Mouse (Mus musculus) frontal cortex, postnatal 25 days (tissue): ENCODE measurements around the gene Spock1.
A peak's percentile ranks its signal among the peaks of the same experiment; 100 is the strongest.
"Not testable (repeated sequence)": the region's sequence is repeated elsewhere in the genome, so short reads cannot be mapped to it uniquely, and the experiment has no call there.

ENCODE experiments used
- DNase-seq, 2 experiments: peaks; one replicate each; pipeline ENCODE4 v3.0.0; 2022; ENCODE audit warnings: low spot score in 2 of 2

Gene Spock1

GRCm38 (mm10) chr13:57595761-57596051 lies 312.4 kb downstream of the Spock1 start:
- DNase-seq = no peak

DNA sequence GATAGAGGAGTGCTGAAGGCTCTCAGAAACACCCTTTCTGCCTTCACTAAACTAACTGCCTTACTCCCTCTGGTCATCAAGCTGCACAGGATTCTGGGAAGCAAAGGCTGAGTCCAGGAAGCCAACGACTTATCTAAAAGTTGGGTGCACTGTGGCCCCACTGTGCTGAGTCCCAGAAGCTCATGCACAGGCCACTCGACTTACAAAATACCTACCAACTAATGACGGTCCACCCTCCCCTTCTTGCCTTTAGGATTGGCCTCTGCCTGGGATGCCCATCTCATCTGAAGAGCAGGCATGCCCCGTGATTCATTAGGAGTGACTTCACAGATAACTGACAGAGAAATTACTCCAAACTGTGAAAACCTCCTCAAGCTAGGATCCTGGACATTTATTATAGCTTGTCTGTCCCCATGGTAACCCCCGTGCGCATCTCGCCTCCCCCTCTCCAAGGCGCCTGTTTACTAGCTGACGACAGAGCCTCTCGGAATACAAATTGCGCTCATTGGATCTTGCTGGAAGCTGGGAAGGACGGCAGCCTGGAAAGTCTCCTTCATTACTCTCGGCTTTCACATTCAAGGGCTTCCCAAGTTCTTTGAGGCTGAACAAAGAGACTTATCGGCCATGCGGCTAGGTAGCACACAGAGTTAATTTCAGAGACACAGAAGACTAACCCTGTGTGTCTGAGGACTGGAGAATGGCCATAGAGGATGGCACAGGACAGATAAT lies 312.9 kb downstream of the Spock1 start:
- peak in 1 of 2 experiments; percentile 38 for DNase-seq

- not testable (repeated sequence) for DNase-seq
Measured at GRCm38 (mm10) chr13:57589338-57589914, 318.7 kb downstream of the Spock1 start.

- DNase-seq = no peak
Measured at GRCm38 (mm10) chr13:57588558-57589273, 319.4 kb downstream of the Spock1 start.

DNA sequence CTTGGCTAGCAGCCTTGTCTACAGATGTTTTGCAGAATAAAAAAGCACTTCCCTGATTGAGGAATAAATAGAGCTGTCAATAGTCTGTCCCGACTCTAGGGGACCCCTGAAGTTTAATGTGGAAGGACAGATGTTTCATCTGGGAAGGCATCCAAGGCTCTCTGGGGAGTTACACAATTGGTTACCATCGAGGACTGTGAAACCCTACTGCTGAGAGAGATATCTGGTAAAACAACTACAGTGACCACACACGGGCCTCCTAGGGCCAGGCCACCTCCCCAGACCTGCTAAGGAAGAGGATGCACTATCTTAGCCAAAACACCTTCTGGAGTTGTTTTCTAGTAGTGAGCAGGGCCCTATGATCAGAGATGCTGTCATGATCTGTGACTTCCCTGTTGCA lies 323.0 kb downstream of the Spock1 start:
- no peak for DNase-seq

- no peak for DNase-seq
Measured at GRCm38 (mm10) chr13:57582314-57582976, 325.7 kb downstream of the Spock1 start.

GRCm38 (mm10) chr13:57577541-57578244 lies 330.4 kb downstream of the Spock1 start:
- no peak for DNase-seq

GRCm38 (mm10) chr13:57573501-57573900 lies 334.6 kb downstream of the Spock1 start:
- DNase-seq = no peak

GRCm38 (mm10) chr13:57568404-57568803 lies 339.7 kb downstream of the Spock1 start:
- no peak for DNase-seq

GRCm38 (mm10) chr13:57555186-57555585 lies 352.9 kb downstream of the Spock1 start:
- no peak for DNase-seq

DNA sequence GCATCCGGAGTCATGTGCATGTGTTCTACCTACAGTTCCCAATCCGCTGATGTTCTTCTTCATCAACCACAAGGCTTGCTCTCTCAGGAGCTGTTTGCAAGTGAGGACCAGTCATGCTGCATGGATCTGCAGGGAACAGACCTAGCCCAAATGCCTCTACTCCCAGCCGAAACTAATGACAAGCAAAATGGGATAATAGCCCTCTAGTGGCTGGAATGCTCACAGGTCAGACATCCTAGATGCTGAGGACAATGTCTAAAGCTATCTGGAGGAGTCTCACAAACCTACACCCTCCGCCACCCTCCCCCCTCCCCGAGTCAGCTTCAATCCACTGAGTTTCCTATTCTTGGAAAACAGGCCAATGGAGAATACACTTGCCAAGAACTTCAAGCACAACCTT lies 358.4 kb downstream of the Spock1 start:
- DNase-seq = no peak

DNA sequence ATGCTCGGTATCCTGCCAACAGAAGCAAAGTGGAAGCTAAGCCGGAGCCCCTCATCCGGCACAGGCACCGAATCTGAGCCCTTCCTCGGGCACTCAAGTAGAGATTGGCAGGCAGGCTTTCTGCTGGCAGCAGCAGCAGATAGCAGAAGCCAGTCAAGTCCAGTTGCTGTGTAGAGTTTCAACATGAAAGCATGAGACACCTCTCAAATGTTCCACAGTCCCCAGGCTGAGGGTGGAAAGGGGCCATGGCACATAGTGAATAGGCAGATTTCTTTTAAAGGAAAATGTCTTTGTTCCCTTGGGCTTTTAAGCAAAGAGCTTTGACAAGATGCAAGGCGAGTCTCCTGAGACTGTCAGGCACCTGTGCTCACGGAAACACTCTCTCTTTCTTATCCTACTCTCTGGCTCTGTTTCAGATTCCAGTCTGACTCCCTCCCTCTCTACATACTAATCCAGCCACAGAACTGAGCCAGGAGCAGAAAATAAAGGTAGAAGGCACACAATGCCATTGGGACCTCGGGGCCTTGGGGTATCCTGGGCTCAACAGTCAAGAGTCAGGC lies 371.1 kb downstream of the Spock1 start:
- no peak for DNase-seq

- no peak for DNase-seq
Measured at GRCm38 (mm10) chr13:57534325-57534724, 373.8 kb downstream of the Spock1 start.

GRCm38 (mm10) chr13:57525946-57526345 lies 382.2 kb downstream of the Spock1 start:
- DNase-seq = no peak

GRCm38 (mm10) chr13:57524546-57524945 lies 383.6 kb downstream of the Spock1 start:
- no peak for DNase-seq

- DNase-seq = no peak
Measured at GRCm38 (mm10) chr13:57523366-57523765, 384.8 kb downstream of the Spock1 start.

GRCm38 (mm10) chr13:57522319-57522718 lies 385.8 kb downstream of the Spock1 start:
- DNase-seq = no peak

DNA sequence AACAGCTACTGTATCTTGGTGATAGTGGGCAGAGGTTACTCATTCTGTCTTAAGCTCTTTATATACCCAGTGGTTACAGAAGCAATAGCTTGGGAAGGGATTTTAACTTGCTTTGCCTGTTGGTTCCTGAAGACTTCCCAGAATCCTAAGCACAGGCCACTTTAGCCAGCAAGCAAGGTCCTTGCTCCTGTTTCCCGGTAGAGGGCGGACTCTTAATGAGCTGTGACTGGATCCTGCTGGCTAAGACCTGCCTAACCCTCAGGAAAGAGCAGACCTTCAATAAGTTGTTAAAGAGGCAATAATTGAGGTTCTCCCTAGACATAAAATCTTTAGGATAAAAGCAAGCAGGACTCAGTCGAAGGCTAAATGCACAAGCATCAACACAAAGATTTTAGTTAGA lies 387.0 kb downstream of the Spock1 start:
- DNase-seq = no peak

DNA sequence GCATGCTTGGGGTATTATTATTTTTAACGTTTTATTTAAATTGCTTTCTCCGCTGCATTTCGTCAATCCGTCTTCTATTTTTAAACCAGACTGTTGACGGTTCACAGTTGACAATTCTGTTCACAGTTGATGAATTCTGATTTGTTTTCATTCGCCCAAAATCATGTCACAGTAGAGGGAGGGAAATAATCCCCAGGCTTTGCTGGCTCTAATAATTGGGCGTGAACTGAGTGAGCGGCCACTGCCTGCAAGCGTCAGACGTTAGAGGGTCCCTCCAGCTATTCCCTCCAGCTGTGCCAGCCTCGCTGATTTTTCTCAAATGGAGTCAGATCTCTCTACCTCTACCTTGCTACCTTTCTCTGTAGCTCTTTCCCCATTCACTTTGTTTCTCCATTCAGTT lies 388.3 kb downstream of the Spock1 start:
- no peak for DNase-seq

- no peak for DNase-seq
Measured at GRCm38 (mm10) chr13:57515737-57516136, 392.4 kb downstream of the Spock1 start.

DNA sequence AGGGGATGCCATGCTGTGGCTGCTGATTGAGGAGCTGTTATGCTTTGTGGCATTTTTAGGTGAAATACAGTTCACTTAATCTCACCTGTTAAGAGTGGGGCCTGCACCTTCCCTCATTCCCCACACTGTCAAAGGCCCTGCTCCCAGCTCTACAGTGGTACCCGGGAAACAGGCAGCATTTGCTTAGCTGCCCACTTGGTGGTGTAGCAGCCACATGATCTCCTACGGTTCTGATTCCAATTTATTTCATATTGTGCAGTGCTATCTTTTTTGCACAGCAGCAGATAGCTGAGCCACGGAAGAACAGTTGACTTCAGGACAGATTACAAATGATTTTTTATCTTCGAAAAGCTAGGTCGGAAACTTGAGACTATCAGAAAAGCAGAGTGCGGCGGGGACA lies 406.6 kb downstream of the Spock1 start:
- DNase-seq = no peak

- DNase-seq = no peak
Measured at GRCm38 (mm10) chr13:57496778-57497177, 411.4 kb downstream of the Spock1 start.
